Mouse (Mus musculus) common myeloid progenitor, adult 5-6 weeks (primary cell): ENCODE measurements around the gene Gal3st2. TPM values are rescaled to one million over a fixed set of nuclear protein-coding genes. Genes with fewer than 3 reads are reported as not detected.
"Not testable (repeated sequence)": the region's sequence is repeated elsewhere in the genome, so short reads cannot be mapped to it uniquely, and the experiment has no call there.

ENCODE experiments used
- ATAC-seq: replicated peaks from 2 replicates; pipeline ENCODE4 v1.8.0; 2016; ENCODE audit warnings: low read depth, mild to moderate bottlenecking, moderate TSS enrichment, inconsistent platforms; ENCODE audit not compliant: poor library complexity, severe bottlenecking
- total RNA-seq: library from RNA; stranded (forward); fragments of 200-1000, 187-1606 nt; gene quantifications from 2 replicates; pipeline ENCODE4 v1.2.3, GENCODE M21; 2017

Gene Gal3st2
- not detected in 2 replicates for total RNA-seq

DNA sequence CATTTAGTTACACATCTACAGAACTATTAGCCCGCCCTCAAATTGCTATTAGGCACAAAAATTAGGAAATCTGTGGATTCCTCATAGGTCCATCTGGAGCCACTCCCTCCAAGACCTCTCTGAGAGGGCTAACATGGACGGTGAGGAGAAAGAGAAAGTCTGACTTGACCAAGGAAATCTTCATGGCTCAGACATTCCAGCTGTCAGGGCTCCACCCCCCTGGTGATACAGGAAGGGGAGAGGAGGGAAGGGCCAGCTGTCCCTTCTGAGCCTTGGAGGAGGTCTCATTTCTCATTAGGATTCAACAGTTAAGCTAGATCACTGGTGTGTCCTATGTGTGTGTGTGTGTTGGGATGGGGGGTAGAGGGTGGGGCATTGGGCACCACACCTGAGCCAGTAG, at the start of gene Gal3st2:
Gene Gal3st2 (plus strand): TSS at position 259 of the 400 bp plus-strand sequence.
- ATAC-seq, result not testable (repeated sequence)

DNA sequence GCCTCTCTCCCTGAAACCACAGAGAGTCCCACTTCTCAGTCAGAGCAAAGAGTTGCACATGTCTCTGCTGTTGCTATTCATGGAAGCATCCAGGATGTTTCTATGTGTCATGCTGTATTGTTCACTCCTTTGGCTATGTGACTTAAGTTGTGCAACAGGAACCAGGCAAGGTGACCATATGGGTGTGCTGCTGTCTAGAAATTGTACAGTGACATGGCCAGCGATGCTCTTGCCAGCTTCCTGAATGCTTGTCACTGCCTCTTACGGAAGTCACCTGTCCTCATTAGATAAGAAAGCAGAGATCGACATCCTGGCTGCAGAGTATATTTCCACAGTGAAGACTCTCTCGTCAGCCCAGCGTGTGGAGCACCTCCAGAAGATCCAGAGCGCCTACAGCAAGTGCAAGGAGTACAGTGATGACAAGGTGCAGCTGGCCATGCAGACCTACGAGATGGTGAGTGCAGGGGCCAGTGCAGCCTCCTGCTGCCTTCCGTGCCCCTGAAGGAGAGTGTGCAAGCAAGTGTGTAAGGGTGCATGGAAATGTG, 49.5 kb upstream of the Gal3st2 start:
- no peak for ATAC-seq

DNA sequence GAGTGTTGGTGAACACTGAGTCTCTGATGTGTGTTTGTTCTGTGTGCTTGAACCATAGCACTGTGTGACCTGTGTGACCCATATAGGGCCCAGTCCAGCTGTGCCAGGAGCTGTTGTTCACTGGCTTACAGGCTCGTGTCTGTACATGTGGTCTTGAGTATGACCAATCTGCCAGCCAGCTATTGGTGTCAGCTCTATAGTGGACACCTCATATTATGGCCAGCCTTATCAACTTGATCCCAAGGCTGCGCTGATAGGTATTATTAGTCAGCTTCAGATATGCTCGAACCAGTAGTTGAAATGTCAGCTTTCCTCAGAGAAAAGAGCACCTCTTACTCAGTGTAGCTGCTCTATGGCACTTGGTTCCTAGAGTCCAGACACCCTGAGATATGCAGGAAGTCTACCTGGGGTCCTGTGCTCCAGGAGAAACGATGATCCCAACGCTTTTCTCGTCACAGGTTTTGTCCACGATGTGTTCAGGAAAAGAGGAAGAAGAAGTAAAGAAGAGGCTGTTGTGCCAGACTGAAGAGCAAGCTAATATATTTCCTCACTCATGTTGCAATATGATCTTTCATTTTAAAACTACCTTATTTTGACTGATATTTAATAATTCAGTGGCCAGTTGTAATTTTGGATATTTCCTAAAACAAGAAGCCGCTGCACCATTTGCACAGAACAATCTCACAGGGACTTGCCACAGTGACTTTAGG, 43.1 kb upstream of the Gal3st2 start:
- ATAC-seq, result no peak

DNA sequence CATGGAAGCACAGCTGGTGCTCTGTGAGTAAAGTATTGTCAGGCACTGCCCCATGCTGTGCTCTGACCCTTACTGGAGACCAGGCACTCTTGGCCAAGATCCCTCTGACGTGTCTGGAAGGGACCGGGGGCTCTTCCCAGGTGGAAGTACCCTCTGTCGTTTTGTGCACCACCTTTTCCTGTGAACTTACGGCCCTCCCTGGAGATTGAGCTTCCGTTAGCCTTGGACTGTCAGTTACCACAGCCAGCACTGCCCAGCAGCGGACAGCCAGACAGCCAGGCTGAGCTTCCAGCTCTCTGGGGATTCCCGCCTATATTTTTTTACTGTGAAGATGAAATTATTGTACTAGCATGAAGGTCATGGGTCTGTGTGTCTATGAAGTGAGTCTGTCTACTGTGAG, 42.4 kb upstream of the Gal3st2 start:
- ATAC-seq, result no peak

DNA sequence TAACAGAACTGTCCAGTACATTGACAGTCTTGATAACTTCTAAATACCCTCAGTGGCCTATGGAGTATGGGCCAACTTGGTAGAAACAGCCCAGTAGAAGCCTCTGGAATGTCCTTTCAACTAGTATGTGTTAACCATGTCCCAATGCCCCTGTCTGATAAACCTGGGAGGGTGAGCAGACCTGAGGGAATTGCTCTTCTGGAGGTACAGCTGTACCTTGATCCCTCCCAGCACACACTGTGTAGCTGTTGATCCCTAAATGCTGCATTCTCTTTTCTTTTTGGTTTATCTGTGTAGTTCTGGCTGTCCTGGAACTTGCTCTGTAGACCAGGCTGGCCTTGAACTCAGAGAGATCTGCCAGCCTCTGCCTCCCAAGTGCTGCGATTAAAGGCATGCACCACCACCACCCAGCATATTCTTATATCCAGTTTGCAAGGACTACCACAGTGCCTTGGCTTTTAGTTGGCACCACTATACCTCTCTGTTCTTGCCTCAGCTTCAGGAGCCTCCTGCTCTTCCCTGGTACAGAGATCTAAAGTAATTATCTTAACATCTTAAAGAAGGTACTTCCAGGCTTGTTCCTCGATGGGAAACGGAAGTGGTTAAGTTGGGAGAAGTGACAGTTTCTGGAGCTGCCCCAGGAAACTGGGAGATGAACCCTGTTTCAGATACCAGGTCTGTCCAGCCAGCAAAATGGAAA, 37.2 kb upstream of the Gal3st2 start:
- no peak for ATAC-seq

DNA sequence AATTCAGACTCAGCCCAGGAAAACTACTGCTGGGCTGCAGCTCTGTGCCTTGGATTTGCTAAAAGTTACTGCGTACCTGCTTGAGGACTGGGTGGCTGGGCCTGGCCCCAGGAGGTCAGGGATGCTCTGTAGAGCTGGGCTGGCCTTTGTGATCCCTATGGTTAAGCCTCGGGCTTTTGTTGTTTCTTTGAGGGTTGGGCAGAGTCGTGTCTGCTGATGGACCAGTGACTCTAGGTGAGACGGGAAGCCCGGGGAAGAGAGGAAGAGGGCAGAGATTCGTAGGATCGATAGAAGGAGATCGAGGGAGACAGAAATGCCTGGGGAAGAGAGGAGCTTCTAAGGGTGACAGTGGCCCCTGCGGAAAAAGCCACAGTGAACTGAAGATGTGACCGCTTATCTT, 36.5 kb upstream of the Gal3st2 start, which contains the start of gene D2hgdh:
Gene D2hgdh (plus strand): TSS at position 301 of the 400 bp plus-strand sequence.
- ATAC-seq, result no peak; the same call in 1 of the 2 replicates

DNA sequence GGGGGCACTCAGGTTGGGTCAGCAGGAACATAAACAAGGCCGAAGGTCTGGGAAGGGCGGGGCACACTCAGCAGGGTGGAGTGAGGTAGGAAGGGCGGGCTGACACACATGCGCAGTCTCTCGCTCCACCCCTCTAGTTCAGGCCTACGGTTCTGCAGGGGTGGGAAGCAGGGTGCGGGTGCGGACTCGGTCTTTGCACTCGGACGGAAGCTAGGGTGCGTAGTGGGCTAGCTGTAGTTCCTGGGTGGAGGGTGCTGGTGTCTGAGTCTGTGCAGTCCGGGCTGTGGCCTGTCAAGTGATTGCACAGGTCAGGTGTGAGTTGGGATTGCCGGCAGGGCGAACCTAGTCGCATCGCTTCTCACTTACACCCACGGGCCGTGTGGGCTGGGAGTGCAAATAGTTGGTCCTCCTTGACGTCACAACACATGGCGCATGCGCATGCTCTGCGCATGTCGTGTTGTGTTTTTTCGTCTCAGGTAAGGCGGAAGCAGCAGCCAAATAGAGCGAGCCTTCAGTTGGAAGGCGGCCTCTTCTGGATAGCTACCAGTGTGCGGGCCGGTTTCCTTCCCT, 35.9 kb upstream of the Gal3st2 start:
- peak; percentile 87 for ATAC-seq

DNA sequence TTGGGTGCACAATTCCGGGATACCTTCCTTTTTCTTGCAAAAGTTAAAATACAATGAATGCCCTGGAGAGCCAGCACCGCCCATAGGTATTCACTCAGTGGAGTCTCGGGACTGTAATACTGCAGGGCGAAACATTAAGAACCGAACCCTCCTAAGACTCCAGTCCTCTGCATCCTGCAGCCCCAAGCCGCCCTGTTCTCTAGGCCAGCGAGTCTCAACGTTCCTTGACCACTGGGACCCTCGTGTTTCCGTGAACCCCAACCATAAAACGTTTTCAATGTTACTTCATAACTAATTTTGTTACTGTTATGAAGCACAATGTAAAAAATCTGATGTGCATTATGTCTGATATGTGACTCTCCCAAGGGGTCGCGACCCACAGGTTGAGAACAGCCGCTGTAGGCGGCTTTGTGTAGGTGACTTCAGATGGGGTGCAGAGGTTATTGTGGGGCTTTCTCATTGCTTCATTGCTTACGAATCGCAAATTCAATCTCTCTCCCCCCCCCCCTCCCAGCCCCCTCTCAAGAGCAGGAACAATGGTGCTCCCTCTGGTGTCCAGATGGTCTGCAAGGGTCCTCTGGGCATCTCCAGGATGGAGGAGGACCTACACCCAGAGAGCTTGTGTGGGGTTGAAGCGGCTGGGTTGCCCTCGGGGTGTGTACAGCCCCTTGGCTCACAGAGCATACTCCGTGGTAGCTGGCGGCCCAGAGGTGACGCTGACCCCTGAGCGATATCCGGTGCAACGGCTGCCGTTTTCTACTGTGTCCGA, 35.2 kb upstream of the Gal3st2 start:
- ATAC-seq, result 0 out of 2 replicates have a peak, but pooled peaks have one; percentile 6

DNA sequence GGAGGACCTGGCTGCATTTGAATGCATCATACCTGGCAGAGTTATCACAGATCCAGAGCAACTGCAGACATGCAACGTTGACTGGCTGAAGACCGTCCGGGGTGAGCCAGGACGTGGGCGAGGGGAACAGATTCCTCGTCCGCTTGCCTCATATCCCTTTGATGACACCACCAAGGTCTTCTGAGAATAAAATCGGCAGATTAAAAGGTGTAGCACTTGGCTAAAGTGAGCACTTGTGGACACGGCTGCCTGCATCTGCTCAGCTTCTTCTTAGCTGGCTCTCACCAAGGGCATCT, 34.6 kb upstream of the Gal3st2 start:
- ATAC-seq, result no peak

DNA sequence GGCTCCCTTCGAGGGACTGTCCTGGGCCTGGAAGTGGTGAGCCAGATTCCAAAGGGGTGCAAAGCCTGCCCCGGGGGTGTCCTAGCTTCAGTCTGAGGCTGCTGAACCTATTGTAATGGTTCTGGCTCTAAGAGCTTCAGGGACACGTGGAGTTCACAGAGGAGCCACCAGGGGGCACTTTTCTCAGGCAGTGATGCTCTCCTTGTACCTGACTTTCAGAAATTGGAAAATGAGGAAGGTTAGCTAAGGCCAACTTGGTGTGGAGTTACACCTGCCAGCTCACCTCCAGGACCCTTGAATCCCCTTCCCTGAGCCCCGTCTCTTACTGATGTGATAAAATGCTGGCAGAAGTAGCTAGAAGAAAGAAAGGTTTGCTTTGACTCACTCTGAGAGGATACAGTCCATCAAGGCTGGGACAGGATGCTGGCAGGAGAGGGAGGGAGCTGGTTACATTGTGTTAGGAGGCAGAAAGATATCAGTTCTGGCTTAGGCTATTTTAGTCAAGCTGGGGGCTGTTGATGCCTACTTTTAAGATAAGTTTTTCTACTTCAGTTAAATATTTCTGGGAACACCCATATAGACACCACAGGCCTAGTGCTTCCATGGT, 28.2 kb upstream of the Gal3st2 start:
- peak; percentile 92 for ATAC-seq

DNA sequence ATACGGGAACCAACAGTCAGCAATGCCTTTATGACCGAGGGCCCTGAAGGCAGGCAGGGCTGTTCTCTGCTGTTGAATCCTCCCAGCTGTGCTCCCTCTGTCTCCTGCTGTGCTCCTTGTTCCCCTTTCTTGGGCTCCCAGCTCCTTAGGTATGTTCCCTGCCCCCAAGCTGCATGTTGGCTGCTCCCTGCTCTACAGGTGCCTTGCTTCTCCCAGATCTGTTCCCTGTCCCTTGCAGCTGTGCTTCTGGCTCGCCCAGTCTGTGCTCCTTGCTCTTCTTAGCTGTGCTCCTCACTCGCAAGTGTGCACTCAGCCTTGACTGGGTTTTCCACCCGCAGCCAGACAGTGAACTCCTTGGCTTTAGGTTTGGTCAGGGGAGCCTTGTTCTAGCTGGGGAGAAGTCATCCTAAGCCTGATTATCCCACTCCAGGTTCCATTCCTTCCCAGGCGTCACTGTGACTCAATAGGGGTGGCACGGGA, 26.4 kb upstream of the Gal3st2 start:
- ATAC-seq, result no peak

DNA sequence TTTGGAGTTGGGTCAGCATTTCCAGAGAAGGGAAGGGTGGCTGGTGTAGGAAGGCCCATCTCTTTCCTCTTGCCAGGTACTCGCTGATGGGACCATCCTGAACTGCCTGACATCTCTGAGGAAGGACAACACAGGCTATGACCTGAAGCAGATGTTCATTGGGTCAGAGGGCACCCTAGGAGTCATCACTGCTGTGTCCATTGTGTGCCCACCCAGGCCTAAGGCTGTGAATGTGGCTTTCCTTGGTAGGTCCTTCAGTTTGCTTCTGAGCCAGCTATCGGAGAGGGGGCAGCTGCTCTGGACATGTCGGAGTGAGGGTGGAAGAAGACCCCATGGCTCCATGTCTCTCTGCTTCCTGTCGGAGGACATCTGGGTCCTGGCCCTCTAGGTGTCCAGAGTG, 25.9 kb upstream of the Gal3st2 start:
- ATAC-seq, result no peak

DNA sequence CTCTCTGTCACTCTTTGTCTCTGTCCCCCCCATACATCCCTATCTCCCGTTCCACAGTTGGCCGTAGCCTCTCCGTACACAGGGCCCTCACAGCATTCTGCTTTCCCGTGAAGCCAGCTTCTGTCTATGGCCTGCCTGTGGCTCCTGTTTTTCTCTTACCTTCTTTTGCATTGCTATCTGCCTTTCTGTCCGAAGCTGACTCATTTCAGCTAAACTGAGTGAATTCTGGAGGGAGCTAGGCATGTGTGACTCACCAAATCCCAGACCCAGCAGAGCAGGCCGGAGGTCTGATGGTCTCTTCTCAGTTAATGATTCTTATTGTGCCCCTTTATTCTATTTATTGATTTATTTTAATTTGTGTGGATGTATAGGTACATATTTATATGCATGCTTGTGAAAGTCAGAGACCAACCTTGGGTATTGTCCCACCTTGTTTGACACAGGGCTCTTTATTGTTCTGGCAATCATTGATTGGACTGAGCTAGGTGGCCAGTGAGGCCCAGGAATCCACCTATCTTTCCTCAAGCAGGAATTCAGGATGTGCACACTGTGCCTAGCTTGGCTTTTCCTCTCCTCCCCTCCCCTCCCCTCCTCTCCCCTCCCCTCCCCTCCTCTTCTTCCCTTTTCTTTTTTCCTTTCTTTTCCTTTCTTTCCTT, 25.1 kb upstream of the Gal3st2 start:
- ATAC-seq, result no peak

DNA sequence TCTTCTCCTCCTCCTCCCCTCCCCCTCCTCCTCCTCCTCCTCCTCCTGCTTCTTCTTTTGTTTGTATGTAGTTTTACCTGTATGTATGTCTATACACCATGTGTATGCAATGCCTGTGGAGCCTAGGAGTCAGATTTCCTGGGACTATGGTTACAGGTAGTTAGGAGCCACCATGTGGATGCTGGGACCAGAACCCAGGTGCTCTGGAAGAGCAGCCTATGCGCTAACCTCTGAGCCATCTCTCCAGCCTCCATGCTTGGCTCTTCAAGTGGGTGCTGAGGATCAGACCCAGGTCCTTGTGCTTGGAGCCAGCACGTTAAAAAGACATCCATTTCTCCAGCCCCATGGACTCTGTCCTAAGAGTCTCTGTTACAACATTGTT, 24.6 kb upstream of the Gal3st2 start:
- ATAC-seq, result no peak

DNA sequence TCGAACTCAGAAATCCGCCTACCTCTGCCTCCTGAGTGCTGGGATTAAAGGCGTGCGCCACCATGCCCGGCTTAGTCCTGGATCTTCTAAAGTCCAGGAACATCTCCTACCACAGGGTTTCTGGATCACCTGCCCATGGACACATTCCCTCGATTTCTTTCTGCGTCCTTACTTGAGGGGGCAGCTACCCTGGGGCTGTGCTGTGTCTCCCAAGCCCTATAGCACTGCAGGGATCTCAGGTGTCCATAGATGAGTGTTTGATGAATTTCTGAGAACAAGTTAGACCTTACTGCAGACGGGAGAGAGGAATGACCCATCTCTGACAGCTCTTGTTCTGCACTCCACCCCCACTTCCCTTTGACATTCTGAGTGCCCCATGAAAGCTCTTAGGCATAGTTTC, 23.8 kb upstream of the Gal3st2 start:
- ATAC-seq, result no peak

DNA sequence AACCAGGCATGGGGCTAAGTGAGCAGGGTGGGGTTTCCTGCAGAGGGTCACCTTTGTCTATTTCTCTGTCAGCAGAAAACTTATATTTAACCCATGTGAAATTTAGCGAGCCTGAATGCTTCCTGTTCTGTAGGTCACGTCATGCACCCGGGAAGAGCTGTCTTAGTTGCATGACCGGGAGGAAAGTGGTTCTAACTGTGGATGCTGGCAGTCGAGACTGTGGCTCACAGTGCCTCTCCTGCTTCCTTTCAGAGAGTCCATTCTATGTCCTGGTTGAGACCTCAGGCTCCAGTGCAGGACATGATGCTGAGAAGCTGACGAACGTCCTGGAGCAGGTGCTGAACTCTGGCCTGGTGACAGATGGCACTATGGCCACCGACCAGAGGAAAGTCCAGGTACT, 22.5 kb upstream of the Gal3st2 start:
- ATAC-seq, result not testable (repeated sequence)

DNA sequence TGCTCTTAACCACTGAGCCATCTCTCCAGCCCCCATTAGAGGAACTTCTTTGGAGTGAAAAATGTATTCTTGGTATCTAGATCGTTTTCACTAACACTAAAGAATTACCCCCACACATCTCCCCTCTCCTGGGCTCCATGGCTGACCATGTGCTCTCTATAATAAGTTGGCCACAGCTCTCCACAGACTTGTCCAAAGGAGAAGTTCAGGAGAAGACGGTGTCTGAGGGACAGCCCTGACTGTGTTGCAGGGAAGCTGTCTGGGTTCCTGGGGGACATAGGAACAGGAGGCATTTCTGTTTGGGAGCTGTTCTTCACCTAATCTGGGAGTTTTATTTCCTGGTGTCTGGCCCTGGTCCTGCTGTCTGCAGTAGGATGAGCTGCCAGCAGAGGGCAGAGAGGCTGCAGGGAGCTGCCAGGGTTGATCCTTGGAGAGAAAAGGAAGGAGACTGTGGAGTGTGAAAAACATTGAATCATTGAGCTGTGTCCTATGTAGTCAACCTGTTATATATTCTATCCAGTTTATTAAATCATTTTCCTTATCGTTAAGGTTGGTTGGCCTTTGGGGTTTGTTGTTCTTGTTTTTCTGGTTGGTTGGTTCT, 15.2 kb upstream of the Gal3st2 start:
- peak; percentile 99 for ATAC-seq

DNA sequence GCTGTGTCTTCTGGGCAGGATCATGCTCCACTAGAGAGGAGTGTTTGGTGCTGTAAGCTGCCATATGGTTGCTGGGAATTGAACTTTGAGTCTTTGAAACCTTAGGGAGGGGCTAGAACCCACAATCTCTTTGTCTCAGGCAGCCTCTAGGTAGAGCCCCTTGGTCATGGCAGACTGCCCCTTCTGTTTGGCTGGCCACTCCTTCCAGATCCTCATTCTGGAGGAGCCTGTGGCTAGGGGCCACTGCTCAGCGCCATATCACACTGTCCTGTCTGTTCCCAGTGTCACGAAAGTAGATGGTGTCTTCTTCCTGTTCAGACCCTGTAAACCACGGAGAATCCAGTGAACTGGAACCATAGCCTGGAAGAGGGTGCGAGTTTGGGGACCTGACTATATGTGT, 5.3 kb upstream of the Gal3st2 start:
- ATAC-seq, result peak; percentile 78

DNA sequence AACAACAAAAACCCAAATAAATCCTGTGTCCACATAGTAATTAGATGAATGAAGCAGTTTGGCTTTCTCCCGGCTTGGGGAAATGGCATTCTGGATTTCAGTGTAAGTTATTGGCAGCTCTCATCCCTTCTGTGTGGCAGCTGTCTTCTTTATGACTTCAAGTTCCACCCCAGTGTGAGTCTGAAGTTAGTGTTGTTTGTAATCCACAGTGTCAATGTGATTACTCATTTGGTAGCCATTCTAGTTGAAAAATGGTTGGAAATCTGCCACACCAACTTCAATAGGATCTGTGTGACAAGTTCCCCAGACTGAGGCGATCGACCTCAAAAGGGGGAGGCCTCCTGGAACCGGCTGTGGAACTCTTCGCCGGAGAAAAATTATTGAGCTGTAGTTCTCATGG, 3.7 kb upstream of the Gal3st2 start:
- no peak for ATAC-seq
